Mouse (Mus musculus): ENCODE data around the gene Elf1. TPM values are rescaled to one million over a fixed set of nuclear protein-coding genes. Genes with fewer than 3 reads are reported as not detected.

Elf1 gene
- total and polyA plus RNA-seq, 2 experiments = 6.4 to 13.8 TPM

GRCm38 (mm10) chr14:79482251-79482661 is 1.3 kb downstream of the Elf1 start:
- no peak for TF ChIP-seq CTCF (IDR thresholded peaks at IDR 0.05; ENCODE audit: low read depth, low read length)
- 0 out of 2 replicates have a peak, but pooled peaks have one; percentile 12 for TF ChIP-seq POLR2A (IDR thresholded peaks at IDR 0.05; ENCODE audit: extremely low read depth, insufficient read depth, low read length)
- peak overlapping the region; percentile 98 for H3K27ac ChIP-seq (replicated peaks; ENCODE audit: insufficient read depth, low read depth, low read length)
- peak; percentile 66 for DNase-seq (ENCODE audit: extremely low read depth, low read depth, low spot score)
- no peaks in the 10 kb centered on the region for H3K27me3 ChIP-seq (ENCODE audit: control insufficient read depth, insufficient read depth, low read length)
- H3K36me3 ChIP-seq (ENCODE audit: control insufficient read depth, insufficient read depth, low read length) = peaks cover 2% of the 10 kb centered on the region; the same call in 1 of the 2 replicates
- 0% methylated on average over 11 of the region's 11 CpGs for WGBS
- peaks cover 22% of the 10 kb centered on the region for H3K4me1 ChIP-seq (ENCODE audit: control insufficient read depth, insufficient read depth, low read length)
- H3K9ac ChIP-seq (ENCODE audit: low read depth, low read length) = peak overlapping the region; percentile 97
- H3K4me3 ChIP-seq (ENCODE audit: insufficient read depth, low read depth, low read length) = peak overlapping the region; percentile 100
- H3K79me2 ChIP-seq (ENCODE audit: control insufficient read depth, insufficient read depth, low read length) = peaks cover 32% of the 10 kb centered on the region

DNA sequence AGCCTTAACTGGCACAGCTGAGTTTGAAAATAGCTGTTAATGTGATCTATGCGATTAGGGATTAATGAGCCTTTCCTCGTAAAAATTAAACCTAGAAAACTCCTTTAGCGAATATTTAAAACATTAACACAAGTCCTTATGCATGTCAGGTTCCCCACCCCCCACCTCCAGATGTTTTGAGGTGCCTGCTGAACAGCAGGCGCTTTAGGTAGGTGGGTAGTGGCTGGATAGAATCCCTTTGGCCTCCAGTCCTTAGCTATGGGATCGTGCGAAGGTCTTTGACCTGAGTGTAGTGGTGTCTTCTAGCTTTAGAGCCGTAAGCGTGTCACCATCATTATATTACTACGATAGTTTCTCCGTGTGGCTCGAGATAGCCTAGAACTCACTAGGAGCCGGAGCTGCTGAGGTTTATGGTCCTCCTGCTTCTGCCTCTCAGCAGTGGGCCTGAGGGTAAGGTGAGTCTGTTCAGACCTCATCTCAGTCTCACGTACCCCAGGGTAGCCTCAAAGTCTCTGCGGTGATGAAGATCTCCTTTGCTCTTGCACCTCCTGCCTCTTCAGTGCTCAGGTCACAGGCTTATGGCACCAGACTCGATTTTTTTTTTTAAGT is 1.9 kb downstream of the Elf1 start:
- 18% methylated on average over 15 of the region's 15 CpGs for WGBS
- H3K27me3 ChIP-seq (ENCODE audit: control insufficient read depth, insufficient read depth, low read length) = no peaks in the 10 kb centered on the region
- peaks cover 22% of the 10 kb centered on the region for H3K4me1 ChIP-seq (ENCODE audit: control insufficient read depth, insufficient read depth, low read length)
- no peaks in the 10 kb centered on the region; the same call in 1 of the 2 replicates for H3K36me3 ChIP-seq (ENCODE audit: control insufficient read depth, insufficient read depth, low read length)
- DNase-seq (ENCODE audit: extremely low read depth, low read depth, low spot score) = no peak
- H3K4me3 ChIP-seq (ENCODE audit: insufficient read depth, low read depth, low read length) = peak overlapping the region; percentile 100
- H3K27ac ChIP-seq (replicated peaks; ENCODE audit: insufficient read depth, low read depth, low read length) = peak overlapping the region; percentile 98
- peaks cover 32% of the 10 kb centered on the region for H3K79me2 ChIP-seq (ENCODE audit: control insufficient read depth, insufficient read depth, low read length)
- TF ChIP-seq CTCF (IDR thresholded peaks at IDR 0.05; ENCODE audit: low read depth, low read length) (no peak), POLR2A (IDR thresholded peaks at IDR 0.05; ENCODE audit: extremely low read depth, insufficient read depth, low read length) (no peak)
- H3K9ac ChIP-seq (ENCODE audit: low read depth, low read length) = peak overlapping the region; percentile 97

DNA sequence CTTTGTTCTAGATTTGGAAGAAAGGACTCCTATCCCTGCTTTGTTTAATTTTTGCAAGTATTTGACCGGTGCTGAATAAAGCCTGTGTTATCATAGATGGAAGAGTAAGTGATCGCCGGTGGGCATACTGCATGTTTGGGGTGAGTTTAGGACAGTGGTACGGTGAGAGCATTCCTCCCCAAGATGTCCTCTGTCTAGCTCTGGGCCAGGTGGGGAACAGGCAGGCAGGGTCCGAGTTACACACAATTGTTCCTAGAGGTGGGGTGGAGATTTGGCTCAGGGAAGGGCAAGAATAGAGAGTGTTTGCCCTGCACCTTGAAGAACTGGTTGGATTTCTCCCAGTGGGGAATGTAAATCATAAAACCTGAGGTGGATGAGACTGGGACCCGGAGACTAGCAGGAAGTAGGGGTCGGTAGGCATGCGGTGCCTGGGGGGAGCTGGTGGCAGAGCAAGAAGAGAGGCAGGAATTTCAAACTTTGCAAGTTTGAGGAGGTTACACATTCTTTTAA is 2.7 kb downstream of the Elf1 start:
- no peak for TF ChIP-seq CTCF (IDR thresholded peaks at IDR 0.05; ENCODE audit: low read depth, low read length)
- no peak for TF ChIP-seq POLR2A (IDR thresholded peaks at IDR 0.05; ENCODE audit: extremely low read depth, insufficient read depth, low read length)
- 0 out of 2 replicates have a peak overlapping the region, but pooled peaks have one; percentile 5 for H3K27ac ChIP-seq (replicated peaks; ENCODE audit: insufficient read depth, low read depth, low read length)
- H3K4me1 ChIP-seq (ENCODE audit: control insufficient read depth, insufficient read depth, low read length) = peaks cover 27% of the 10 kb centered on the region
- H3K27me3 ChIP-seq (ENCODE audit: control insufficient read depth, insufficient read depth, low read length) = no peaks in the 10 kb centered on the region
- no peak for DNase-seq (ENCODE audit: extremely low read depth, low read depth, low spot score)
- no peak overlapping the region; the same call in 1 of the 2 replicates for H3K9ac ChIP-seq (ENCODE audit: low read depth, low read length)
- no peak overlapping the region for H3K4me3 ChIP-seq (ENCODE audit: insufficient read depth, low read depth, low read length)
- WGBS = 67% methylated on average over 8 of the region's 8 CpGs
- peaks cover 35% of the 10 kb centered on the region for H3K79me2 ChIP-seq (ENCODE audit: control insufficient read depth, insufficient read depth, low read length)
- H3K36me3 ChIP-seq (ENCODE audit: control insufficient read depth, insufficient read depth, low read length) = no peaks in the 10 kb centered on the region; the same call in 1 of the 2 replicates

GRCm38 (mm10) chr14:79486617-79486992 is 5.6 kb downstream of the Elf1 start:
- H3K27me3 ChIP-seq (ENCODE audit: control insufficient read depth, insufficient read depth, low read length) = no peaks in the 10 kb centered on the region
- H3K4me3 ChIP-seq (ENCODE audit: insufficient read depth, low read depth, low read length) = no peak overlapping the region
- 9% methylated on average over 8 of the region's 8 CpGs for WGBS
- peaks cover 44% of the 10 kb centered on the region for H3K79me2 ChIP-seq (ENCODE audit: control insufficient read depth, insufficient read depth, low read length)
- H3K9ac ChIP-seq (ENCODE audit: low read depth, low read length) = peak overlapping the region; percentile 50
- no peak for DNase-seq (ENCODE audit: extremely low read depth, low read depth, low spot score)
- H3K27ac ChIP-seq (replicated peaks; ENCODE audit: insufficient read depth, low read depth, low read length) = peak overlapping the region; percentile 86
- peaks cover 38% of the 10 kb centered on the region for H3K4me1 ChIP-seq (ENCODE audit: control insufficient read depth, insufficient read depth, low read length)
- TF ChIP-seq POLR2A (IDR thresholded peaks at IDR 0.05; ENCODE audit: extremely low read depth, insufficient read depth, low read length) (no peak), CTCF (IDR thresholded peaks at IDR 0.05; ENCODE audit: low read depth, low read length) (no peak)
- peaks cover under 1% of the 10 kb centered on the region; the same call in 1 of the 2 replicates for H3K36me3 ChIP-seq (ENCODE audit: control insufficient read depth, insufficient read depth, low read length)

- Histone ChIP-seq H3K4me3 (ENCODE audit: insufficient read depth, low read depth, low read length) (peak overlapping the region; percentile 49), H3K27ac (replicated peaks; ENCODE audit: insufficient read depth, low read depth, low read length) (peak overlapping the region; percentile 86), H3K9ac (ENCODE audit: low read depth, low read length) (peak overlapping the region; percentile 75), H3K4me1 (ENCODE audit: control insufficient read depth, insufficient read depth, low read length) (peaks cover 38% of the 10 kb centered on the region), H3K27me3 (ENCODE audit: control insufficient read depth, insufficient read depth, low read length) (no peaks in the 10 kb centered on the region), H3K36me3 (ENCODE audit: control insufficient read depth, insufficient read depth, low read length) (peaks cover 4% of the 10 kb centered on the region; the same call in 1 of the 2 replicates), H3K79me2 (ENCODE audit: control insufficient read depth, insufficient read depth, low read length) (peaks cover 44% of the 10 kb centered on the region)
- peak; percentile 94 for DNase-seq (ENCODE audit: extremely low read depth, low read depth, low spot score)
- no peak for TF ChIP-seq POLR2A (IDR thresholded peaks at IDR 0.05; ENCODE audit: extremely low read depth, insufficient read depth, low read length)
- TF ChIP-seq CTCF (IDR thresholded peaks at IDR 0.05; ENCODE audit: low read depth, low read length) = peak; percentile 27; the same call in 1 of the 2 replicates
- WGBS = 8% methylated on average over 19 of the region's 19 CpGs
Observed at GRCm38 (mm10) chr14:79486993-79487731, 6.2 kb downstream of the Elf1 start.
